Mouse (Mus musculus) neural tube, embryonic 11.5 days (tissue): ENCODE results near the gene Mlc1. TPM values are rescaled to one million over a fixed set of nuclear protein-coding genes. Genes with fewer than 3 reads are reported as not detected.

Source experiments
- ATAC-seq: fragments of 200-750 bp; cut with Nextera tagmentation; 2 replicates; pipeline ENCODE4 v1.8.0; 2017; ENCODE audit warnings: moderate number of reproducible peaks, mild to moderate bottlenecking, moderate TSS enrichment, moderate library complexity; ENCODE audit not compliant: insufficient read depth, low FRiP score, low TSS enrichment
- DNase-seq: peaks from one replicate; pipeline ENCODE4 v3.0.0-alpha.2; 2015; ENCODE audit warnings: low spot score
- H3K27ac ChIP-seq: fragments of 300-500 bp; sonication (generic); 2 replicates; pipeline ENCODE4 v1.5.1; 2014; ENCODE audit warnings: low read depth, mild to moderate bottlenecking, low read length
- H3K27me3 ChIP-seq: fragments of 300-500 bp; sonication (generic); 2 replicates; pipeline ENCODE4 v1.6.1; 2014; ENCODE audit warnings: mild to moderate bottlenecking, low read length, mixed read lengths; ENCODE audit not compliant: control insufficient read depth, insufficient read depth
- H3K36me3 ChIP-seq: fragments of 300-500 bp; sonication (generic); 2 replicates; pipeline ENCODE4 v1.6.1; 2014; ENCODE audit warnings: mild to moderate bottlenecking, low read length, moderate library complexity, mixed read lengths; ENCODE audit not compliant: control insufficient read depth, insufficient read depth
- H3K4me1 ChIP-seq: fragments of 300-500 bp; sonication (generic); 2 replicates; pipeline ENCODE4 v1.6.1; 2014; ENCODE audit warnings: low read length, mixed read lengths; ENCODE audit not compliant: control insufficient read depth, insufficient read depth
- H3K4me2 ChIP-seq: fragments of 300-500 bp; sonication (generic); 2 replicates; pipeline ENCODE4 v1.6.1; 2014; ENCODE audit warnings: low read depth, mild to moderate bottlenecking, moderate library complexity
- H3K4me3 ChIP-seq: fragments of 300-500 bp; sonication (generic); 2 replicates; pipeline ENCODE4 v1.5.1; 2014; ENCODE audit warnings: low read depth, low read length
- H3K9ac ChIP-seq: fragments of 300-500 bp; sonication (generic); 2 replicates; pipeline ENCODE4 v1.6.1; 2014; ENCODE audit warnings: mild to moderate bottlenecking, low read length
- H3K9me3 ChIP-seq: fragments of 300-500 bp; sonication (generic); 2 replicates; pipeline ENCODE4 v1.6.1; 2016; ENCODE audit warnings: low read length; ENCODE audit not compliant: control insufficient read depth
- WGBS: fragments of 180-500 bp; shearing (Covaris S2); extraction: QIAGEN DNeasy Blood & Tissue Kit; methylation state at CpG from one replicate; pipeline ENCODE4 v1.1.7; 2014; 5-methylcytosine and 5-hydroxymethylcytosine counted together
- polyA plus RNA-seq: library from polyadenylated mRNA; unstranded; fragments of >200 nt; fragmentation: Nextera tagmentation; extraction: Ambion mirVana; gene quantifications from 2 replicates; pipeline ENCODE4 v1.2.1, GENCODE M21; 2014

Mlc1 gene
- polyA plus RNA-seq, result 0.85 and 1.4 TPM in 2 replicates

DNA sequence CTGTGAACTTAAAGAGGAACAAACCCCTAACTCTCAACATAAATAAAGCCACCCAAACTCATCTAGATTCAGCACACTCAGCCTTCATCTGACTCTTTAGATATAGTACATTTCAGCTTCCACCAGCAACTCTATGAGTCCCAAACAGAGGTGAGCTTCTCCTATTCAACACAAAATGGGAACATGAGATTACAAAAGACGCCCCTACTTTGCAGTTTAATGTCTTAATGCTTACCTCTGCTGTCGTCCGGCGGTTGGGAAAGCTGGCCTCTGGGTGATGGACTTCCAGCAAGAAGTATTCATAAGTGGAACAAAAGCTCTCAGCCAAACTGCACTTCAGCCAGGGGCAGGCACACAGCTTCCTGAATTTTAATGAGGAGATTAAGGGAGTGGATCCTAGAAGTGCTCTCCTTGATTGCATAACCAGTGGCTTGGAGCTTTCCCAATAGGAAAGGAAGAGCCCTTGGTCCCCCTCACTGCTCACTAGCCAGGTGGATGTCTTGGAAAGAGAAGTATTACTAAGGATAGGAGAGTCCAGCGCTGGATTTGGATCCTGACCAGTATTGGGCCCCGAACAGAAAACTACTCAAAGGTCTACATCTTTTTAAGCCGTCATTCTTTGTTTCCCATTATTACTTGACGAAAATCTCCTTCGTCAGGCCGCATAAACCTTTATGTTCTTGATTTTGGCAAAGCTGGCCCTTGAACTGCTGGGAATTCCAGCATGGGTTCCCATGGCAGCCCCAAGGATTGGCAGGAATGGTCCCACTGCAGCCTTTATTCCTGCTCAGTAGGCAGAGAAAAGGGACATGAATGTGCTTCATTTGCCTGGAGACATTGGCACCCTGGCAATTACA lies at the start of gene Mlc1:
Gene Mlc1, minus strand, starts transcription at position 727 of the 857 bp plus-strand sequence.
- WGBS, result 45% methylated on average over 10 of the region's 10 CpGs
- peak within 1 kb of the TSS; percentile 15; the same call in 1 of the 2 replicates for H3K9ac ChIP-seq
- H3K9me3 ChIP-seq, result no peaks in the 10 kb centered on the region
- H3K36me3 ChIP-seq, result no peaks in the 10 kb centered on the region
- H3K27me3 ChIP-seq, result no peaks in the 10 kb centered on the region
- ATAC-seq, result peak; percentile 81
- no peak within 1 kb of the TSS for H3K4me3 ChIP-seq
- no peak within 1 kb of the TSS for H3K4me2 ChIP-seq
- DNase-seq, result peak; percentile 63
- H3K4me1 ChIP-seq, result no peaks in the 10 kb centered on the region
- peak within 1 kb of the TSS; percentile 11; the same call in 1 of the 2 replicates for H3K27ac ChIP-seq

DNA sequence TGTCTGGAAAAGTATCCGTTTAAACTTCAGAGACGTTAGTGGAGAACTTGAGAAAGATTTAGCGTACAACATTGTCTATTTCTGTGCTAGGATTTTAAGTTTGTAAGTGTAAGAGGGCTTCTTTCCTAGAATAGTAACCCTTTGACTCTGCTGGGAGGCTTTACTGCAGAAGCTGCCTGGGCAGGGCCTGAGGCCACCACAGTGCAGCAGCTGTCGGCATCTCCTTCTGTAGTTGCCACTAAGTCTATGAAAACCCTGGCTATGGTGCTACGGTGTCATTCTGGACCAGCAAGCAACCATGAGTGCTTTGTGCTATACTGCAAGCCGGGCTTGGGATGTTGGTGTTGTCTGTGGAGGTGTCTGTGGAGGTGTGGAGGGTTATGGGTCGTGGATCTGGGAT lies 41.7 kb upstream of the Mlc1 start:
- no peaks in the 10 kb centered on the region for H3K36me3 ChIP-seq
- no peaks in the 10 kb centered on the region for H3K4me1 ChIP-seq
- no peak overlapping the region for H3K4me3 ChIP-seq
- no peak overlapping the region for H3K4me2 ChIP-seq
- DNase-seq (no peak), ATAC-seq (no peak)
- H3K27ac ChIP-seq, result no peak overlapping the region
- 81% methylated on average over 7 of the region's 7 CpGs for WGBS
- H3K9ac ChIP-seq, result no peak overlapping the region
- no peaks in the 10 kb centered on the region for H3K9me3 ChIP-seq
- H3K27me3 ChIP-seq, result no peaks in the 10 kb centered on the region

DNA sequence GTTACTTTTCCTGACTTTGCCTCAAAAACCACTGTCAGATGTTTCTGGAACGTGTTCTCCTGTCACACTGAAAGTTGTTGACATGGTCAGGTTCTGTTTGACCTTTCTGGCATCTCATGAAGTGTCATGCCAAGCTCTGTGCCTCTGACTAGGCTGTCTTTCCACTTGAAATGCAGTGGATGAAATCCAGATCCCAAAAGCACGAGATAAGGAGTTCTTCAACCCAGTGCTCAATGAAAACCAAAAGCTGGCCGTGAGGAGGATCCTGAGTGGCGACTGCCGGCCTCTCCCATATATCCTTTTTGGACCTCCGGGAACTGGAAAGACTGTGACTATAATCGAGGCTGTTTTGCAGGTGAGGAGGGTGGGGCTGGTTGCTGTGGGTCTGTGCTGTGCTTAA lies 41.3 kb upstream of the Mlc1 start:
- Histone ChIP-seq H3K4me1 (no peaks in the 10 kb centered on the region), H3K27ac (no peak overlapping the region), H3K27me3 (no peaks in the 10 kb centered on the region), H3K4me3 (no peak overlapping the region), H3K9ac (no peak overlapping the region), H3K36me3 (no peaks in the 10 kb centered on the region), H3K9me3 (no peaks in the 10 kb centered on the region), H3K4me2 (no peak overlapping the region)
- DNase-seq (no peak), ATAC-seq (no peak)
- WGBS, result 86% methylated on average over 7 of the region's 7 CpGs

DNA sequence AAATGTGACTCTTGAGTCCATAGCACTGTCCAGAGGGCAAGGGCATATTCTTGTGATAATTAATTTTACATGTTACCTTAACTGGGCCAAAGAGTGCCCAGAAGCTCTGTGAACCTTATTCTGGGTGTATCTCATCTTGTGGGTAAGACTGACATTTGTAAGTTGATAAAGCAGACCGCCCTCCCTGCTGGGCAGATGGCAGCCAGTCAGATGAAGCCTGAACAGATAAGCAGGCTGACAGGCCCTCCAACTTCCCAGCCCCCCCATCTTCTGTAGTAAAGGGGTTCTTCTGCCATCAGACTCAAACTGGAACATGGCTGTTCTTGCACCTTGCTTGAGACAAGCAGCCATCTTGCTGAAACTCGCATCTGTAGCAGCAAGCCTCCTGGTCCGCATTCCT lies 37.9 kb upstream of the Mlc1 start:
- 92% methylated on average over 3 of the region's 3 CpGs for WGBS
- no peak overlapping the region for H3K9ac ChIP-seq

DNA sequence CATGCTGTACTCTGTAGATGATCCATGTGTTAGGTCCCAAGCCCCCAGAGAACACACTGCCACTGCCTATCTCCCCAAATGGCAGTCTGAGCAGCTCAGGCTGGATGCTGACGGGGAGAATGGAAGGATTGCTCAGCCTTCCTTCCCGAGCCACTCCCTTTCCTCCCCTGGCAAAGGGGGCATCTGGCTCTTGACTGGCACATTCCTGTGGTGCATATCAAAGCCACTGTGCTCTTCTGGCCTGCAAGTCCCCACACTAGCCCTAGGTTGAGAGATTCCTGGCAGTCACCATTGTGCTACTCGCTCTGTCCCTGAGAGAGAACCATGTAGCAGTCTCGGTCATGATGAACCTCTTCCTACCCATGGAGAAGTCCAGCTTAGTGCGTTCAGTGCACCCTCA lies 29.0 kb upstream of the Mlc1 start:
- H3K27ac ChIP-seq, result no peak overlapping the region
- H3K4me1 ChIP-seq, result no peaks in the 10 kb centered on the region
- no peak overlapping the region for H3K9ac ChIP-seq
- no peak for ATAC-seq
- no peak overlapping the region for H3K4me2 ChIP-seq
- no peak overlapping the region for H3K4me3 ChIP-seq
- no peaks in the 10 kb centered on the region for H3K9me3 ChIP-seq
- no peaks in the 10 kb centered on the region for H3K36me3 ChIP-seq
- no peaks in the 10 kb centered on the region for H3K27me3 ChIP-seq
- WGBS, result 89% methylated on average over 5 of the region's 5 CpGs
- no peak for DNase-seq

More for the DNA sequence above, 37.9 kb upstream of the Mlc1 start:
- DNase-seq (no peak), ATAC-seq (no peak)
- no peak overlapping the region for H3K4me3 ChIP-seq
- H3K4me1 ChIP-seq, result no peaks in the 10 kb centered on the region
- no peaks in the 10 kb centered on the region for H3K27me3 ChIP-seq
- H3K36me3 ChIP-seq, result no peaks in the 10 kb centered on the region
- H3K9me3 ChIP-seq, result no peaks in the 10 kb centered on the region
- no peak overlapping the region for H3K27ac ChIP-seq
- H3K4me2 ChIP-seq, result no peak overlapping the region

DNA sequence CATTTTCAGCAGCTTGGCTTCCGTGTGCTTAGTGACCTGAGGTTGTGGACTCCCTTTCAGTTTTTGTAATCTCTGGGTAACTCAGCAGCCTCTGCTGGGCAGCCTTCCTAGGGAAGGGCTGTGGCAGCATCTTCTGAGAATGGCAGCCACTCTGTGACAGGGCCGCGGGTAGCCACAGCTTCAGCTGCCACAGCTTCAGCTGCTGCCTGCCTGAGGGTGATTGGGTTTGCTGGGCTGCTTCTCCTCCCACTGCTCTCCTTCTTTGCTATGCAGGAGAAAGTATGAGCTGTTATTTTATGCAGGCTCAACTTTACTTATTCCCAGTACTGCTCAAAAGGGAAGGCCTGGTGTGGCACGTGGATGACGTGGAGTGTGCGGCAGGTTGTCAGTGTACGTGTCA lies 28.2 kb upstream of the Mlc1 start:
- Histone ChIP-seq H3K36me3 (no peaks in the 10 kb centered on the region), H3K9ac (no peak overlapping the region), H3K4me1 (no peaks in the 10 kb centered on the region), H3K4me2 (no peak overlapping the region), H3K4me3 (no peak overlapping the region), H3K27ac (no peak overlapping the region), H3K27me3 (no peaks in the 10 kb centered on the region), H3K9me3 (no peaks in the 10 kb centered on the region)
- DNase-seq (no peak), ATAC-seq (no peak)
- WGBS, result 94% methylated on average over 7 of the region's 7 CpGs

DNA sequence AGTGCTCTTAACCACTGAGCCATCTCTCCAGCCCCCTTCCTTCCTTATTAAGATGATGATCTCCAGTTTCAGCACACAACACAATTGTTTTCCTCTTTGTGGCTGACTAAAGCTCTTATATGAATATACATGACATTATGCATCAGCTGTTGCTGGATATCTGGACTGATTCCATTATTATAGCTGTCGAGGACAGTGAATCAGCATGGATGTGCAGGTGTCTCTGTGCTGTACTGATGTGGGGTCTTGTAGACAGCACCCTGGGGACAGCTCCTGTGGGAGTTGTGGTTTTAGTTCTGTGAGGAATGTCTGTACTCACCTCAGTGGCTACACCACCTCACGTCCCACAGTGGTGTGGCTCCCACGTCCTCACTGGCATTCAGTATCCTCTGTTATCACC lies 22.4 kb upstream of the Mlc1 start:
- Histone ChIP-seq H3K4me2 (no peak overlapping the region), H3K9me3 (no peaks in the 10 kb centered on the region), H3K4me1 (no peaks in the 10 kb centered on the region), H3K36me3 (no peaks in the 10 kb centered on the region), H3K4me3 (no peak overlapping the region), H3K27me3 (no peaks in the 10 kb centered on the region), H3K27ac (no peak overlapping the region), H3K9ac (no peak overlapping the region)
- DNase-seq, result no peak
- WGBS, result 75% methylated on average over 3 of the region's 3 CpGs
- no peak for ATAC-seq

DNA sequence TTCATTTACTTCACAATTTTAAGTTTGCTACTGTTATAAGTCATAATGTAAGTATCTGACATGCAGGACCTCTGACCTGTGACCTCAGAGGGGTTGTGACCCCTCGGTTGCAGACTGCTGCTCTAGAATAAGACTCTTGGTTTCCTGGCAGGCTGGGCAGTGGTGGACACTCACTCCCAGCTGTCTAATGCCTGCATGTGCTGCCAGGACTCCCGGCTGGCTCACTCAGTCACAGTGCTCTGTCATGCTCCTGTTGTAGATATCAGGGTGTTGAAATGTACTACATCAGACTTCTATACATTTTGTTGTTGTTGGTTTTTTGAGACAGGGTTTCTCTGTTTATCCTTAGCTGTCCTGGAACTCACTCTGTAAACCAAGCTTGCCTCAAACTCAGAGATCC lies 21.6 kb upstream of the Mlc1 start:
- Histone ChIP-seq H3K4me3 (no peak overlapping the region), H3K27ac (no peak overlapping the region), H3K36me3 (no peaks in the 10 kb centered on the region), H3K4me2 (no peak overlapping the region), H3K9me3 (no peaks in the 10 kb centered on the region), H3K27me3 (no peaks in the 10 kb centered on the region), H3K4me1 (no peaks in the 10 kb centered on the region), H3K9ac (no peak overlapping the region)
- DNase-seq (no peak), ATAC-seq (no peak)
- 65% methylated on average over 2 of the region's 2 CpGs for WGBS

DNA sequence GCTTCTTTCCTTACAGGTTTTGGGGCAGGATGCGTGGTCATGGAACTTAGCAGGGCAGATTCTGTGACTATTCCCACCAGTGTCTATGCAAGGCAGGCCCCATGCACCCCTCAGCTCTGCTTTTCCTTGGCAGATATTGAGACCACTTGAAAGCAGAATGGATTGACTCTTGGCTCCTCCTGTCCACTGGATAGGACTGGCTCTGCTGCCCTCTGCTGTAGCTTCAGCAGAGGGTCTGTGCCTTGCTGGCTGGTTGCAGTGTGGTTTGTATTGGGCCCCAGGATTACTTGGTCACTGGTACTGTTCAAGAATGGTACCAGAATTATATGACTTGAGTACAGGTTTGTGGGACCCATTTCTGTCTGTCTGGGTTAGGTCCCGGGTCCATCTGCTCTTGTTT lies 20.3 kb upstream of the Mlc1 start:
- H3K4me1 ChIP-seq, result no peaks in the 10 kb centered on the region
- WGBS, result 82% methylated on average over 2 of the region's 2 CpGs

More for the DNA sequence above, 20.3 kb upstream of the Mlc1 start:
- Histone ChIP-seq H3K4me3 (no peak overlapping the region), H3K9ac (no peak overlapping the region), H3K36me3 (no peaks in the 10 kb centered on the region), H3K9me3 (no peaks in the 10 kb centered on the region), H3K4me2 (no peak overlapping the region), H3K27ac (no peak overlapping the region), H3K27me3 (no peaks in the 10 kb centered on the region)
- no peak for DNase-seq
- no peak for ATAC-seq
